Mouse (Mus musculus) mature B cell (primary cell): Measurements from ENCODE around the gene Riox2.

ENCODE experiments used
- in situ Hi-C: fragments of 300-500 bp; cut with MboI; formaldehyde crosslinking; loops from 2 replicates; pipeline ENCODE4 v1.14.3; 2019

Gene Riox2

DNA sequence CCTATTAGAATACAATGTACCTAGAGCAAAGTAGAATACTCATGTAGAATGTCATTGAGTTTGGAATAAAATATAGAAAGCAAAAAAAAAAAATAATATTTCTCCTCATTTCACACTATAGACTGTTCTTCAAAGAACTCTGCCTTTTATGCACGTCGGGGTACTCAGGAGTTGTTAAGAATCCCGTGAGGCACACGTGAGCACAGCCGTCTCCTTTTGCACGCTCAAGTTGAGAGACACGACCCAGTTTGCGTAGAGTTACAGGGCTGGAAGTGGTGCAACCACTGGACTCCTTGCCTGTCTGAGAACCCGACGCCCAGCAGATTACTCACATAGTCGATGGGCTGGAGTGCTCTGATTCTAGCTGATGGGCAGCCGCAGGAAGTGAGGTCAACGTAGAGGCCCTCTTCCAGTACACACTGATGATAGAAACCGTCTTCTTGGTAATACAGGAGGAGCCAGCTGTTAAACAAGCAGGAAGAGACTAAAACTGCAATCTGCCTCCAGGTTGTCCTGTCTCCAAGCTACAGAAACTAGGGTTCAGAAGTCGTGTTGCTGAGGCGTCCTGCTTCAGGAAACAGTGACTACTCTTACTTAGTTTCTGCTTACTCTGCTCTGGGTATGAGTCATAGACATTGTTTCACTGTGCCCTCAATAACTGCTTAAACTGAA lies 50.3 kb downstream of the Riox2 start:
- in situ Hi-C loops, result no loop called here

DNA sequence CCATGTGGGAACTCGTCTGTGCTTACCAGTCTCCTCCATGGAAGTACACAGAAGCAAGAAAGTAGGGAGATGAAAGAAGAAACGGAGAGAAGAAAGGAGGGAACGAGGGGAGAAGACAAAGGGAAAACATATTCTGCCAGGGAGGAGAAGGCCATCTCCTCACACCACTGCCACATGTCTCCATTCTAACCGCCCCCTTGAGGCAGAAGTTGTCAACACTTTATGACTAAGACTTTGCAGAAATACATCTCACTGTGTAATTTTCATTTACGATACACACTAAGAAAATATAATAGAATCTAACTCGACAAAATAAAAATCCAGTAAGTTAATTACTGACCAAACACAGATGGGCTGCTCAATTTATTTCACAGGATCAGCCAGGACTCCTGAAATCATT lies 55.4 kb downstream of the Riox2 start:
- in situ Hi-C loops, result no loop called here

DNA sequence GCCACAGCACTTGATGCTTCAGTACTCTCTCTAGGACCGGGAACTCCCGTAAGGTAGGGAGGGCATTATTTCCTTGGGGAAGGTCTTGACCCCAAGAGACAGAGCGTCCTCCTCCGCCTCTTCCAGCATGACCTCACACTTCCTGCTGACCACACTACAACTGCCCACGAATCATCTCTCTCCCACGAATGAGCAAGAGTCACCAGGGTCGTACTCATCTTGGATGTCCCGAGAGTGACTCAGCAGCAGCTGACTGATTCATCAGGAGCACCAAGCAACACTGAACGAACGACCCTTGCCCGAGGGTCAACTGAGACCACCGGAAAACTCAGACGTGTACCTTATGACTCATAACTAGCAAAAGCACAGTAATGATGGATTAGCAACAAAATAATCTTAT lies 58.0 kb downstream of the Riox2 start:
- in situ Hi-C loops, result no loop called here

DNA sequence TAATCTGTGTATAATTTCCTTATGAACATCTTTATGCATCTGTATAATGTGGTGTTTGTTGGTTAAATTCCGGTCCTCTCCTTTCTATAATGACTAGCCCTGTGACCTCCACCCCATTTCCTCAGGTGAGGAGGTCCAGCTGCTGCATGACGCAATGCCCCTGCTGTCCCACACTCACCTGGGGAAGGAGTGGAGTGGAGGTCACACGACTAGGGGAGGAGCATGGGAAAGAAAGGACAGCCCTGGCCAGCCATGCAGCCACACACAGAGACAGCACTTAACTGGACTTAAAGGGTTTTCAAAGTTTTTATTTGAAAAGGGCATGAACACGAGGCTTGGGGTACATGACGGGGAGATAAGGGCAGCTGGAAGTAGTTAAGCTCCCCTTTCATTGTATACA lies 59.7 kb downstream of the Riox2 start:
- in situ Hi-C loops, result no loop called here

DNA sequence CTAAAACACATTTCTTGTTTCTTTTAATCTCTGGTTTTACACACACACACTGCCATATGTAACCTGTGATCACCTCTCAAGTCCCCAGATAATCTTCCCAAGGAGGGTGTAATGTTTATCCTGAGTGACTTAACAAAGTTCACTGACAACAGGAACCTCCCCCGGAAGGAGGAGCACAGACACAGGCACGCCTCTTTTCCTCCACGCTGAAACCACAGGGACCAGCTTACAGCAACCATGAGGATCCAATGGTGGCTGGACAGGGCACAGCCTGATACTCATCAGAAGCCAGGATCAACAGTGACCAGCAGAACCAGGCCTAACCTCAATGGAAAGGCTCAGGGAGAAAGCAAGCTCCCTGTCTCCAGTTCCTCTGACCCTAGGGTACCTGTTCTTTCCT lies 61.0 kb downstream of the Riox2 start:
- in situ Hi-C loops, result no loop called here

DNA sequence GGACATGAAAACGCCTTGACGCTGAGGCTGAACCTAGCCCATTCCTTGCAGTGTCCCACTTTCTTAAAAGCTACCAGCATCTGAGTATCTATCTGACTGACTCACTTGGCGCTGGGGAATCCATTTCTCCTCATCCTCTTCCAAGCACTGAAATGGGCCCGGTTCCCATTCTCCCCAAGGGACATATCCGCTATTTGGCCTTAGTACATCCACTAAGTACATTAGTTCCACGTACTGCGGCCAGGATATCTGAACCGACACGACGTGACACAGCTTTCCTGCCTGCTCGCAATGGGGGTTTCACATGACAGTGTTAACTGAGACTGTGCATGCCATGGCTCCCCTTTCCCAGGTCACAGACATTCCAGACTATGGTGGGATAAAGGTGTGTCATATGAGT lies 62.8 kb downstream of the Riox2 start:
- in situ Hi-C loops, result no loop called here

DNA sequence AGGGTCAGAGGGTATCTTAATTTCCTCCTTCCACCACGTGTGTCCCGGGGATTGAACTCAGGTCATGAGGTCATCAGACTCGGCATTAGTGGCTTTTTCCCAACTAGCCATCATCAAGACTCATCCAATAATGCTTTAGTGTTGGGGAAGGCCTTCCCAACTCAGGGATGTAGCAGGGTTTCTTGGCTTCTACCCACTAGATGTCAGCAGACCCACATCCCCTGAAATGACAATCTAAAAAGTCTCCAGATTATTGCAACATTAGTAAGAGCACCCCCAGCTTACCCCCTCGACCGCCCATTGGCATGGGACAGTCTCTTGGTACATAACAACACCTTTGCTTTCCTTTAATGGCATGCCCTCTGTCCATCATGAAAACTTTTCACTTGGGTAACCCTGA lies 64.1 kb downstream of the Riox2 start:
- in situ Hi-C loops, result no loop called here

DNA sequence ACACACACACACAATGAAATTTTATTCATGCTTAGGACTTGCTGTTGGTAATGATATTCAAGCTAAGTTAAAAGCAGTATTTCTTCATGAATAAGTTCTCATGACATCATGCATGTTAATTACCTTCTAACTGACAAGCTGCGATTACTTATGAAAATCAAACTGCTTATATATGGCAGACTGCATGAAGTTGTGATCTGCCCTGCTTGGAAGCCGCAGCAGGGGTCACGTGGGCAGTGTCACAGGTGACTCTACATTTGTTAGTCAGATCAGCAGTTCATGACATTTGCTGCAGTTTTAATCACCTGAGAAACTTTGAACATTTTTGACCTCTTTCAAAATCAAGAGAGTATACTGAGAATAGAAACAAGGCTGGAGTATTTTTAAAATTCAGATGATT lies 69.4 kb downstream of the Riox2 start:
- in situ Hi-C loops, result no loop called here

DNA sequence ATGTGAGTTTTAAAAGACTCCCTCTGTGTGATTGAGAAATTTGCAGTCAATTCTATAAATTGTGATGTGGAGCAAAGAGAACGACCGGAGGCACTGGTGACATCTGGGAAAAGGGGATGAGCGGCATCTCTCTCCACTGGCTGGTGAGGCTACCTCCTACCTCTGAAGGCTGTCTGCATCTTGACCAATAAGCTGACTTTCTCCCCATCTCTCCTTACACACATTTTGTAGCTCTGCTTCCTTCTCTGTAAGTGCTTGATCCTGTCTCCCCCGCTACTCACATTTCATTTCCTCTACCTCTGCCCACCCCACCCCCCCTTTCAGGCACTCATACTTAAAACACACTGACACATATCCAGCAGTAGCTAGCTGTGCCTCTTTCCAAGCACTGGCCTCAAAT lies 69.8 kb downstream of the Riox2 start:
- in situ Hi-C loops, result no loop called here
